Mouse (Mus musculus): ENCODE results near the gene Prrt1. TPM values are rescaled to one million over a fixed set of nuclear protein-coding genes. Genes with fewer than 3 reads are reported as not detected.

Prrt1 gene
- polyA plus RNA-seq, 1 experiment from 2014 or later: 0.10 TPM

DNA sequence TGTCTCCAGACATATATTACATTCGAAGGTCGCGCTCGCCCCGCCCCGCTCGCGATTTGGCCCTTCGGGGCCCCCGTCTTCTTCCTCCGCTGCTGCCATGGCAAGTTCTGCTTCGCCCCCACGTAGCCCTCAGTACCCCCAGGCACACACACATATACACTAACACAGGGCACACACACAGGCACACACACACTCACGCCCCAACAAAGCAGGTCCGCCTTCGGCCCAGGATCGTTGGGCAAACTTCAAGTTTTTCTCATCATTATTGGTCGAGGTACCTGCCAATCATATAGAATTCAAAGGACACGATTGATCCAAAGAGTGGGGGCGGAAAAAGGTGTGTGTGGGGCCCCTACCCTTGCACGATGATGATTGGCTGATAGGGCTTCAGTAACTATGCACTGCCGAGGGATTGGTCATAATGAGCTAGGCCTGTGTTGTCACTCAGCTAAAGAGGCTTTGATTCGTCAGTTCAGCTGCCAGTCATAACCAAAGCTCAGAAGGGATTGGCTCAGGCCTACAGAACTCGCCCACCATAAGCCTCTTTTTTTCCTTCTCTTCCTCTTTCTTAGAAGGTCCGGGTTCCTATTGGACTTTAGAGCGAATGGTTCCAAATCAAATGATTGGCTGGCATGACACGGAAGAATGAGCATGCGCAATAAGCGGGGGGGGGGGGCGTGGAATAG lies 25.8 kb upstream of the Prrt1 start, which contains the start of gene Rnf5:
Gene Rnf5, minus strand, starts transcription at position 316 of the 686 bp plus-strand sequence.
- Histone ChIP-seq H3K4me2 (ENCODE audit: low read depth, low read length) (peak within 1 kb of the TSS; percentile 90), H3K4me1 (ENCODE audit: control insufficient read depth, insufficient read depth, low read length) (peaks cover 4% of the 10 kb centered on the region), H3K9me3 (replicated peaks; ENCODE audit: control insufficient read depth, low read length) (no peaks in the 10 kb centered on the region), H3K27me3 (ENCODE audit: control insufficient read depth, insufficient read depth, low read length) (no peaks in the 10 kb centered on the region), H3K36me3 (replicated peaks; ENCODE audit: control insufficient read depth, insufficient read depth, low read depth, low read length) (no peaks in the 10 kb centered on the region), H3K9ac (replicated peaks; ENCODE audit: low read length) (peak within 1 kb of the TSS; percentile 65), H3K27ac (replicated peaks; ENCODE audit: low read depth, low read length) (peak within 1 kb of the TSS; percentile 88), H3K4me3 (ENCODE audit: low read depth, low read length) (peak within 1 kb of the TSS; percentile 99)
- WGBS: under 1% methylated on average over 30 of the region's 30 CpGs
- DNase-seq (ENCODE audit: low spot score): peak; percentile 100
- peak; percentile 97 for ATAC-seq (replicated peaks; ENCODE audit: insufficient number of reproducible peaks, low FRiP score, low TSS enrichment, low read depth)

DNA sequence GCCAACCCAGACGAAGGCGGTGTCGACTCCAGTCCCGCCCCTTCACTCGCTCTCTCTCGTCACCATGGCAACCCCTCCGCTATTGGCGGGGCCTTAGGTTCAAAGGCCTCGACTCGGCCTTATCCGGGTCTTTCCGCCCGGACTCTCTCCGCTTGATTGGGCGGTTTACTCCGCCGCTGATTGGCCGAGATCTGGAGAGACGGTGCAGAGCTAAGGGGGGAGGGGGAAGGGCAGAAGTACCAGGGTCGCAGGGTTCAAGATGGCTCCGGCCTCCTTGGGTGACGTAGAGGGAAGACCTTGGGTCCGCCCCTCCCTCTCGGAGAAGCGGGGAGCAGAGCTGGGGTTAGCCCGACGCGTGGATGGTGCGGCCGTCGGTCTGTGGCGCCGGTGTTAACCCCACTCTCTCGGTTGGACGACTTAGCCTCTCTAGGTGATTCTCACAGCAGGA lies 25.2 kb upstream of the Prrt1 start, which contains the start of gene Agpat1:
Gene Agpat1, plus strand, starts transcription at position 202 of the 448 bp plus-strand sequence.
- Histone ChIP-seq H3K4me3 (ENCODE audit: low read depth, low read length) (peak within 1 kb of the TSS; percentile 99), H3K4me2 (ENCODE audit: low read depth, low read length) (peak within 1 kb of the TSS; percentile 90), H3K27me3 (ENCODE audit: control insufficient read depth, insufficient read depth, low read length) (no peaks in the 10 kb centered on the region), H3K4me1 (ENCODE audit: control insufficient read depth, insufficient read depth, low read length) (peaks cover 4% of the 10 kb centered on the region), H3K9me3 (replicated peaks; ENCODE audit: control insufficient read depth, low read length) (no peaks in the 10 kb centered on the region), H3K36me3 (replicated peaks; ENCODE audit: control insufficient read depth, insufficient read depth, low read depth, low read length) (no peaks in the 10 kb centered on the region), H3K27ac (replicated peaks; ENCODE audit: low read depth, low read length) (peak within 1 kb of the TSS; percentile 88), H3K9ac (replicated peaks; ENCODE audit: low read length) (peak within 1 kb of the TSS; percentile 65)
- ATAC-seq (replicated peaks; ENCODE audit: insufficient number of reproducible peaks, low FRiP score, low TSS enrichment, low read depth): peak; percentile 90
- under 1% methylated on average over 35 of the region's 35 CpGs for WGBS
- peak; percentile 100 for DNase-seq (ENCODE audit: low spot score)

DNA sequence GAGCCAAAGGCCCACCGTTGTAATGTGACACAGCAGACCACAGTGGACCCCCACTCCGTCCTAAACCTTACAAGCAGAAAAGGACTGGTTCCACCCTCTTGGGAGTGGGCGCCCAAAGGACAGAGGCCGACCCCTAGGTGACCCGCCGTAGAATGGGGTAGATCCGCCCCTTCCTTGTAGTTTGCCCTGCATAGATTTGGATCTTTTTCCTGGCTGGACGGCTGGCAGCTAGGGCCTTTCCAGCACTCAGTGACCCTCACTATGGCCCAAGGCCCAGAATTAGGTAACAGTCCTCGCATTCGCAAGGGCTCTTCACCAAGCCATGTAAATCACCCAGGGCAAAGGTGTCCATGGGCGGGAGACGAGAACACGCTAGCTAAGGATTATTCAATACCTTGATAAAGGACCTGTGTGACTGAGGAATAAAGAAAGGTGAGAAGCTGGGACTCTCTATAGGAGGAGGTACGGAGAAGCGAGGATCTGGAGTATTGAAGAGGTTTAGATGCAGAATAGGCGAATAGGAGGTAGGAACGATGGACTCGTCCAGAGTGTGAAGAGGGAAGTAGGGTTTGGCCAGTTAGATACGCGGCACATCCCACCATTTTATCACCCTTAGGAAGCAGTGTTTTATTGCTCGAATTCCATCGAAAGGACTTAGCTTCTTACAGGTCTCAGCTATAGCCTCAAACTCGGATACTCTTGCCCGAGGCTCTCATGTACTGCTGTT lies 24.7 kb upstream of the Prrt1 start:
- H3K4me1 ChIP-seq (ENCODE audit: control insufficient read depth, insufficient read depth, low read length): peaks cover 4% of the 10 kb centered on the region
- ATAC-seq (replicated peaks; ENCODE audit: insufficient number of reproducible peaks, low FRiP score, low TSS enrichment, low read depth): no peak
- 22% methylated on average over 24 of the region's 24 CpGs for WGBS

DNA sequence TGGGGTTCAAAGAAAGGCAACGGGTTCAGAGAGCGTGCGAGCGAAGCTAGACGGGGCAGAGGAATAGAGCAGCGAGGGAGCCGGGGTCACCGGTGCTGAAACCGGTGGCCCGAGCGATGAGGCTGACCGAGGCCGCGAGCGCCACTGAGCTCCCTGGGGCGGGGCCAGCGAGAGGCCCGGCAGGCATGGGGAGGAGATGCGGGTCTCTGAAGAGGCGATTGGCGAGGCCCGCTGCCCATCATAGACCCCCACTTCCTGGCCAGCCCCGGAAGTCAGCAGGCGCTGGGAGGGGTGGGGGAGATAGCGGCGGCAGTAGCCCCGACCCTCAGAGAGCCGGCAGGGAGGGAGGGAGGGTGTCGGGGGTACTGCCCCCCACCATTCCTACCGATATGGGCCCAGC lies 23.7 kb upstream of the Prrt1 start:
- H3K9me3 ChIP-seq (replicated peaks; ENCODE audit: control insufficient read depth, low read length): no peaks in the 10 kb centered on the region
- ATAC-seq (replicated peaks; ENCODE audit: insufficient number of reproducible peaks, low FRiP score, low TSS enrichment, low read depth) (peak; percentile 40), DNase-seq (ENCODE audit: low spot score) (peak; percentile 93)
- H3K36me3 ChIP-seq (replicated peaks; ENCODE audit: control insufficient read depth, insufficient read depth, low read depth, low read length): no peaks in the 10 kb centered on the region
- H3K4me2 ChIP-seq (ENCODE audit: low read depth, low read length): peak overlapping the region; percentile 90
- H3K4me1 ChIP-seq (ENCODE audit: control insufficient read depth, insufficient read depth, low read length): peaks cover 4% of the 10 kb centered on the region
- 0% methylated on average over 29 of the region's 30 CpGs for WGBS
- peak overlapping the region; percentile 88 for H3K9ac ChIP-seq (replicated peaks; ENCODE audit: low read length)
- H3K27ac ChIP-seq (replicated peaks; ENCODE audit: low read depth, low read length): peak overlapping the region; percentile 88
- no peaks in the 10 kb centered on the region for H3K27me3 ChIP-seq (ENCODE audit: control insufficient read depth, insufficient read depth, low read length)
- H3K4me3 ChIP-seq (ENCODE audit: low read depth, low read length): peak overlapping the region; percentile 99

More for the DNA sequence above, 24.7 kb upstream of the Prrt1 start:
- peak overlapping the region; percentile 90 for H3K4me2 ChIP-seq (ENCODE audit: low read depth, low read length)
- no peaks in the 10 kb centered on the region for H3K36me3 ChIP-seq (replicated peaks; ENCODE audit: control insufficient read depth, insufficient read depth, low read depth, low read length)
- no peaks in the 10 kb centered on the region for H3K27me3 ChIP-seq (ENCODE audit: control insufficient read depth, insufficient read depth, low read length)
- peak overlapping the region; percentile 99 for H3K4me3 ChIP-seq (ENCODE audit: low read depth, low read length)
- H3K9me3 ChIP-seq (replicated peaks; ENCODE audit: control insufficient read depth, low read length): no peaks in the 10 kb centered on the region
- no peak for DNase-seq (ENCODE audit: low spot score)
- H3K27ac ChIP-seq (replicated peaks; ENCODE audit: low read depth, low read length): peak overlapping the region; percentile 88
- peak overlapping the region; percentile 54 for H3K9ac ChIP-seq (replicated peaks; ENCODE audit: low read length)

DNA sequence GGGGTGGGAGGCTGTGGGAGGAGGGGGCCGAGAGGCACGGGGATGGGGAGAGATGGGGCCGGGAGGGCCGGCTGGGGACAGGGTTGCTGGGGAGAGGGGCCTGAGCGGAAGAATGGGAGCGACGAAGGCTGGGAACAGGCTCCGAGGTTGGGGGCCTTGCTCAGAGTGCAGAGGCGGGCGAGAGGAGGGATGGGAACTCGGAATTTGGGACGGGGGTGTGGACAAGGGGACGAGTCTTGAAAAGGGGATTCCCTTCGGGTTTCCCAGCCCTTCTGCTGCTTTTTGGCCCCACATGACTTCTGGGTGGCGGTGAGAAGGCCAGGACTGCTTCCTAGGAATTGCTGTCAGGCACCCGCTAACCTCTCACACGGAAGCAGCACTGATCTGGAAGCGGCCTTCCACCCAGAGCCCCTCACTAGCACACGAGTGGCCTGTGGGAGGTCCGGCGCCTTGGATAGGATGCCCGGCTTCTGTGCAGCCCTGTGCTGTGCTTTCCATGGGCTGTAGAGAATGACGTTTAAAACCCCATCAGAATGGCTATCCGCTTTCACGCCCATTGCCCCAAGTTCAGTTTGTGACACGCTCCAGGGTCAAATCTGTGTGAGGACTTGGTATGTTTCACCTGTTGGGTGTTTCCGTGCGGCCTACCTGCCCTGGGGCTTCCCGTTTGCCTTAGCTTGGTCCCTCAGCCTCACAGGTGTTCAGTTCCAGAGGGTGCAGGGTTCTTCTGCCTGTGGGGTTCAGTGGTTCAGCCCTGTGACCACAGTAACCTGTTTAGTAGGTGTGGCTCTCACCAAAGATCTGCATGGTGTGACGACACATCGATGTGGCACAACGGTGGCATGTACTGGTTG lies 22.9 kb upstream of the Prrt1 start:
- WGBS: 18% methylated on average over 31 of the region's 32 CpGs
- ATAC-seq (replicated peaks; ENCODE audit: insufficient number of reproducible peaks, low FRiP score, low TSS enrichment, low read depth) (no peak), DNase-seq (ENCODE audit: low spot score) (no peak)
- peaks cover 4% of the 10 kb centered on the region for H3K4me1 ChIP-seq (ENCODE audit: control insufficient read depth, insufficient read depth, low read length)
- H3K27ac ChIP-seq (replicated peaks; ENCODE audit: low read depth, low read length): peak overlapping the region; percentile 88
- H3K4me2 ChIP-seq (ENCODE audit: low read depth, low read length): peak overlapping the region; percentile 90
- no peaks in the 10 kb centered on the region for H3K27me3 ChIP-seq (ENCODE audit: control insufficient read depth, insufficient read depth, low read length)
- H3K9ac ChIP-seq (replicated peaks; ENCODE audit: low read length): peak overlapping the region; percentile 88
- no peaks in the 10 kb centered on the region for H3K36me3 ChIP-seq (replicated peaks; ENCODE audit: control insufficient read depth, insufficient read depth, low read depth, low read length)
- peak overlapping the region; percentile 99 for H3K4me3 ChIP-seq (ENCODE audit: low read depth, low read length)
- no peaks in the 10 kb centered on the region for H3K9me3 ChIP-seq (replicated peaks; ENCODE audit: control insufficient read depth, low read length)

DNA sequence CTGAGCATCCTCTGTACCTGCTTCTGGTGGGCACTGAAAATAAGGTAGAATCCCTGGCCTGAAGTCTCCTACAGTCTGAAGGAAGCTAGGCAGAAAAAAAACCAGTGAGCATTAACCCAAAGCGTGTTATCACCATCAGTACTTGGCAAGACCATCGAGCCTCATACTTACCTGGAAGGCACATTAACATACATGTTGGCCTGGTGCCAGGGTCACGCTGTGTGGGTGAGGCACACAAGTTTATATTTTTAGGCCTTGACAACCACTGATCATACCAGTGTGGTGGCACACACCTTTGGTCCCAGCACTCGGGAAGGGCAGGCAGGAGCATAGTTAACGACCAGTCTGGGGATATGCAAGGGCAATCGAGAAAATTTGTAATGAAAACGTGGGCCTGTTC lies 21.3 kb upstream of the Prrt1 start:
- 91% methylated on average over 7 of the region's 7 CpGs for WGBS
- ATAC-seq (replicated peaks; ENCODE audit: insufficient number of reproducible peaks, low FRiP score, low TSS enrichment, low read depth) (no peak), DNase-seq (ENCODE audit: low spot score) (no peak)
- H3K4me3 ChIP-seq (ENCODE audit: low read depth, low read length): no peak overlapping the region
- H3K9me3 ChIP-seq (replicated peaks; ENCODE audit: control insufficient read depth, low read length): no peaks in the 10 kb centered on the region
- peaks cover 9% of the 10 kb centered on the region for H3K36me3 ChIP-seq (replicated peaks; ENCODE audit: control insufficient read depth, insufficient read depth, low read depth, low read length)
- H3K27ac ChIP-seq (replicated peaks; ENCODE audit: low read depth, low read length): no peak overlapping the region
- H3K4me1 ChIP-seq (ENCODE audit: control insufficient read depth, insufficient read depth, low read length): peaks cover 4% of the 10 kb centered on the region
- H3K9ac ChIP-seq (replicated peaks; ENCODE audit: low read length): no peak overlapping the region
- no peak overlapping the region for H3K4me2 ChIP-seq (ENCODE audit: low read depth, low read length)
- no peaks in the 10 kb centered on the region for H3K27me3 ChIP-seq (ENCODE audit: control insufficient read depth, insufficient read depth, low read length)

DNA sequence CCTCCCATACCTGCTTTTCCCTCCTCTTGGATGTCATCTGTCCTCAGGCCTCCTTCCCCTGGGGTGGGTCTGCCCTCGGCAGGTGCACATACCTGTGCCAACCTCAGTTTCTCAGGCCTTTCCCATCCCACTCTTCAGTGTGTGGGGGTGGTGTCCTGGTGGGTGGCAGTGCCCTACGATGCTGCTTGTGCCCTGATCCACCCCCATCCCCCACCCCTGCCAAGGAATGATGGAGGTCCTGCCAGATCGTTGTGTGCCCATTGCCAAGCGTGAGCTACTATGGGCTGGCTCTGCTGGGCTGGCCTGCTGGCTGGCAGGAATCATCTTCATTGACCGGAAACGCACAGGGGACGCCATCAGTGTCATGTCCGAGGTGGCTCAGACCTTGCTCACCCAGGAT lies 18.3 kb upstream of the Prrt1 start:
- Histone ChIP-seq H3K4me3 (ENCODE audit: low read depth, low read length) (no peak overlapping the region), H3K9ac (replicated peaks; ENCODE audit: low read length) (no peak overlapping the region), H3K4me1 (ENCODE audit: control insufficient read depth, insufficient read depth, low read length) (peaks cover 4% of the 10 kb centered on the region), H3K36me3 (replicated peaks; ENCODE audit: control insufficient read depth, insufficient read depth, low read depth, low read length) (peaks cover 9% of the 10 kb centered on the region), H3K27me3 (ENCODE audit: control insufficient read depth, insufficient read depth, low read length) (no peaks in the 10 kb centered on the region), H3K9me3 (replicated peaks; ENCODE audit: control insufficient read depth, low read length) (no peaks in the 10 kb centered on the region), H3K4me2 (ENCODE audit: low read depth, low read length) (no peak overlapping the region), H3K27ac (replicated peaks; ENCODE audit: low read depth, low read length) (no peak overlapping the region)
- ATAC-seq (replicated peaks; ENCODE audit: insufficient number of reproducible peaks, low FRiP score, low TSS enrichment, low read depth) (no peak), DNase-seq (ENCODE audit: low spot score) (no peak)
- WGBS: 90% methylated on average over 8 of the region's 8 CpGs

Measured in embryonic facial prominence, embryonic 11.5 days (tissue).